Mouse (Mus musculus): ENCODE measurements at regions not wholly inside any gene's neighbourhood (a gene's known extent, or its start where the extent isn't known, plus 50 kb on each side); places are given as distances from the start of the nearest gene placed in this dataset.

- TF ChIP-seq GATA1 (IDR thresholded peaks at IDR 0.05; ENCODE audit: borderline replicate concordance, low read length) (no peak), FLI1 (IDR thresholded peaks at IDR 0.05; ENCODE audit: low read length) (no peak)
Measured at GRCm38 (mm10) chr6:51710153-51710552, 186.5 kb downstream of the Snx10 start.
